Mouse (Mus musculus) midbrain, embryonic 14.5 days (tissue): Measurements from ENCODE around the gene Cnot10. TPM values are rescaled to one million over a fixed set of nuclear protein-coding genes. Genes with fewer than 3 reads are reported as not detected.
A peak's percentile ranks its signal among the peaks of the same experiment; 100 is the strongest.

Experiments
- ATAC-seq: fragments of 200-750 bp; cut with Nextera tagmentation; 2 replicates; pipeline ENCODE4 v1.8.0; 2017; ENCODE audit warnings: moderate number of reproducible peaks, moderate library complexity; ENCODE audit not compliant: low FRiP score, low TSS enrichment
- DNase-seq: peaks from one replicate; pipeline ENCODE4 v3.0.0-alpha.2; 2015
- H3K27ac ChIP-seq: fragments of 300-500 bp; sonication (generic); replicated peaks from 2 replicates; pipeline ENCODE4 v1.5.1; 2014; ENCODE audit warnings: mild to moderate bottlenecking, low read depth, low read length, moderate library complexity
- H3K27me3 ChIP-seq: fragments of 300-500 bp; sonication (generic); 2 replicates; pipeline ENCODE4 v1.6.1; 2014; ENCODE audit warnings: low read length, control low read depth, mixed read lengths; ENCODE audit not compliant: control insufficient read depth, insufficient read depth
- H3K36me3 ChIP-seq: fragments of 300-500 bp; sonication (generic); 2 replicates; pipeline ENCODE4 v1.6.1; 2014; ENCODE audit warnings: low read length, control low read depth; ENCODE audit not compliant: control insufficient read depth, insufficient read depth
- H3K4me1 ChIP-seq: fragments of 300-500 bp; sonication (generic); 2 replicates; pipeline ENCODE4 v1.6.1; 2014; ENCODE audit warnings: mild to moderate bottlenecking, antibody characterized with exemption, low read length, control low read depth; ENCODE audit not compliant: control insufficient read depth, insufficient read depth
- H3K4me2 ChIP-seq: fragments of 300-500 bp; sonication (generic); 2 replicates; pipeline ENCODE4 v1.6.1; 2014; ENCODE audit warnings: mild to moderate bottlenecking, low read length, moderate library complexity
- H3K4me3 ChIP-seq: fragments of 300-500 bp; sonication (generic); replicated peaks from 2 replicates; pipeline ENCODE4 v1.5.1; 2014; ENCODE audit warnings: low read depth, low read length
- H3K9ac ChIP-seq: fragments of 300-500 bp; sonication (generic); replicated peaks from 2 replicates; pipeline ENCODE4 v1.6.1; 2014; ENCODE audit warnings: mild to moderate bottlenecking, low read length, moderate library complexity
- H3K9me3 ChIP-seq: fragments of 300-500 bp; sonication (generic); 2 replicates; pipeline ENCODE4 v1.6.1; 2016; ENCODE audit warnings: low read length, control low read depth, mixed read lengths; ENCODE audit not compliant: control insufficient read depth
- WGBS: fragments of 180-500 bp; shearing (Covaris S2); extraction: QIAGEN DNeasy Blood & Tissue Kit; methylation state at CpG from one replicate; pipeline ENCODE4 v1.1.7; 2014; 5-methylcytosine and 5-hydroxymethylcytosine counted together
- polyA plus RNA-seq: library from polyadenylated mRNA; unstranded; fragments of >200 nt; fragmentation: Nextera tagmentation; extraction: Ambion mirVana; gene quantifications from 2 replicates; pipeline ENCODE4 v1.2.1, GENCODE M21; 2014

Cnot10 gene
- polyA plus RNA-seq, 1 experiment from 2014 or later = 56.7 TPM

DNA sequence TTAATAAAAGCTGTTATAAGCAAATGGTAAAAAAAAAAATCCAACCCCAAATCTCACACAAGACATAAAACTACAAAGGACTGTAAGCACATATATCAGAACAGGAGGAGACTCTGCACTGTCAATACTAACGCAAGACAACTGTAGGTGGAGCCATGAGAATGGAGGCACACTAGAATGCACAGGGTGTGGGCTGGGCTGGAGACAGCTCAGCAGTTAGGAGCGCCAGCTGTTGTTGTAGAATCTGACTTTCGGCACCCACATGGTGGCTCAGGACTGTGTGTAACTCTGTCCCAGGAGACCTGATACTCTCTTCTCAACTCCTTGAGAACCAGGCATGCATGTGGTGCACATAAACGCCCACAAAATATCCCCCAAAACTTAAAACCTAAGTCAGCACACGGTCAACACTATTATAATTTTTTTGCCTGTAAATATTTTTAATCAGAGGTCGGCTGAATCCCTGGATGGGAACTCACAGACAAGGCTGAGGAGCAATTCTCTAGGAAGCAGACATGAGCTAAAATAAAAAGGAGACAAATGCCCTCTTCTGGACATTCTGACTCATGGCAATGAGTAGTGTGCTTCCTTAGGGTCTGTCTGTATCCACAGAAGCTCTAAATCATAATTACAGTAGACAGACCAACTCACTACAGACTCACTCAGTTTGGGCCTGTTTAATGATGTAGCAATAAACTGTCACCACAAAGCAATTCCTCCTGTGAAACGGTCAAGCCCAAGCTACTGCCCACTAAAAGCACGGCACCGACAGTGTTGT is 25.6 kb downstream of the Cnot10 start:
- peak; percentile 28 for DNase-seq
- Histone ChIP-seq H3K9ac (no peak overlapping the region), H3K27me3 (no peaks in the 10 kb centered on the region), H3K4me3 (no peak overlapping the region), H3K4me2 (no peak overlapping the region), H3K27ac (no peak overlapping the region), H3K9me3 (no peaks in the 10 kb centered on the region), H3K36me3 (peaks cover 77% of the 10 kb centered on the region), H3K4me1 (no peaks in the 10 kb centered on the region)
- ATAC-seq = no peak
- 91% methylated on average over 9 of the region's 9 CpGs for WGBS

DNA sequence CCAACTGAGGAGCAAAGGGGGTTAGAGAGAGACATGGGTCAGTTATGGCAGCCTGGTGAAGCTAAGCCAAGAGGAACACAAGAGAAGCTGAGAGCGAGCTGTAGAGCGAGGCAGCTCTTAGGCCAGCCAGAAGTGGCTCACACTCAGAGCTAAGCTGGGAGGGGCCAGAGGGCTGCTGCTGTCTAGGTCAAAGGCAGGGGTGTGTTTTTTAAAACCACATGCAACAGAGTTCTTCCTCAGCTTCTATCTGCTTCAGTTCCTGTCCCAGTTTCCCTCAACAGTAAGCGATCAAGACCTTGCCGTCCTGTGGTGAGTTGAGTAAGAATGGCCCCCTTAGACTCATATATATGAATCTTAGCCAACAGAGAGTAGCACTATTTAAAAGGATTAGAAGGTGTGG is 27.0 kb downstream of the Cnot10 start:
- Histone ChIP-seq H3K4me3 (no peak overlapping the region), H3K27me3 (no peaks in the 10 kb centered on the region), H3K27ac (no peak overlapping the region), H3K9me3 (no peaks in the 10 kb centered on the region), H3K4me2 (no peak overlapping the region), H3K4me1 (no peaks in the 10 kb centered on the region), H3K36me3 (peaks cover 80% of the 10 kb centered on the region), H3K9ac (no peak overlapping the region)
- DNase-seq (no peak), ATAC-seq (no peak)
- WGBS = 99% methylated on average over 4 of the region's 4 CpGs

DNA sequence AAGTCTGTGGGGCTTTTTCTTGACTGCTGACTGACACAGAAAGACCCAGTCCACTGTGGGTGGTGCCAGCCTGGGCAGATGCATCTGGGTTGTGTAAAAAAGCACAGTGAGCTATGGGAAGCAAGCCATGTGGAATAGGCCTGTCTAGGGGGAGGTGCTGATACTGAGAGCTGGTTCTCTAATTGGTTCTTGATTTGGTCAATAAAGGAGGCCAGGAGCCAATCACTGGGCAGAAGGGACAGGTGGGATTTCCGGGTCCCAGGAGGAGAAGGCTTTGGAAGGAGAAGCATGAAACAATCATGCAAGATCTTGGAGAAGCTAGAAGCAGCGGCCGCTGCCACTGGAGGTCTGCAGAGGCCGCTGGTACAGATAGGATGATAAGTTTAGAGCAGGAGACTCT is 27.4 kb downstream of the Cnot10 start:
- peaks cover 80% of the 10 kb centered on the region for H3K36me3 ChIP-seq
- no peak for ATAC-seq
- H3K4me3 ChIP-seq = no peak overlapping the region
- no peak overlapping the region for H3K4me2 ChIP-seq
- no peak for DNase-seq
- no peak overlapping the region for H3K27ac ChIP-seq
- H3K9me3 ChIP-seq = no peaks in the 10 kb centered on the region
- no peaks in the 10 kb centered on the region for H3K27me3 ChIP-seq
- no peak overlapping the region for H3K9ac ChIP-seq
- no peaks in the 10 kb centered on the region for H3K4me1 ChIP-seq
- 90% methylated on average over 4 of the region's 4 CpGs for WGBS

DNA sequence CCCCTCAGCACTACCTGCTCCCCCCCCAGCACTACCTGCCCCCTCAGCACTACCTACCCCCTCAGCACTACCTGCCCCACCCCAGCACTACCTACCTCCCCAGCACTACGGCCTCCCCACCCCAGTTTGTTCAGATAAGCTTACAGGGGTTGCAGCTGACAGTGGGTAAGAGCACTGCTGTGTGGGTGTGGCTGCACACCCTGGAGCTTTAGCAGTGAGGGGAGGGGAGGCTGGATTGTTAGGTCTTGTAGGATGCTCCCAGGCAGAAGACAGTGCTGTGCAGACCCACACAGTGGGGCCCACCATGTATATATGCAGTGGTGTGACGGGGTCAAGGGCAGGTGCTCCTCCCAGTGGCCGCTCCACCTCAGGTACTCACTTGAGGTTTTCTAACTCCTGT is 29.7 kb downstream of the Cnot10 start:
- DNase-seq (no peak), ATAC-seq (no peak)
- H3K4me3 ChIP-seq = no peak overlapping the region
- H3K4me1 ChIP-seq = no peaks in the 10 kb centered on the region
- no peaks in the 10 kb centered on the region for H3K9me3 ChIP-seq
- no peak overlapping the region for H3K27ac ChIP-seq
- peaks cover 87% of the 10 kb centered on the region for H3K36me3 ChIP-seq
- H3K27me3 ChIP-seq = no peaks in the 10 kb centered on the region
- 100% methylated on average over 3 of the region's 3 CpGs for WGBS
- H3K4me2 ChIP-seq = no peak overlapping the region
- no peak overlapping the region for H3K9ac ChIP-seq

- no peak overlapping the region for H3K4me3 ChIP-seq
- H3K27me3 ChIP-seq = no peaks in the 10 kb centered on the region
- H3K9me3 ChIP-seq = no peaks in the 10 kb centered on the region
- 46% methylated on average over 12 of the region's 12 CpGs for whole genome bisulfite sequencing
- no peak overlapping the region for H3K27ac ChIP-seq
- no peak for ATAC-seq
- H3K4me2 ChIP-seq = no peak overlapping the region
- no peaks in the 10 kb centered on the region for H3K4me1 ChIP-seq
- peak; percentile 54 for DNase-seq
- peaks cover 53% of the 10 kb centered on the region for H3K36me3 ChIP-seq
- H3K9ac ChIP-seq = no peak overlapping the region
These were observed 36.0 kb downstream of the Cnot10 start for GRCm38 (mm10) chr9:114603876-114604540.

DNA sequence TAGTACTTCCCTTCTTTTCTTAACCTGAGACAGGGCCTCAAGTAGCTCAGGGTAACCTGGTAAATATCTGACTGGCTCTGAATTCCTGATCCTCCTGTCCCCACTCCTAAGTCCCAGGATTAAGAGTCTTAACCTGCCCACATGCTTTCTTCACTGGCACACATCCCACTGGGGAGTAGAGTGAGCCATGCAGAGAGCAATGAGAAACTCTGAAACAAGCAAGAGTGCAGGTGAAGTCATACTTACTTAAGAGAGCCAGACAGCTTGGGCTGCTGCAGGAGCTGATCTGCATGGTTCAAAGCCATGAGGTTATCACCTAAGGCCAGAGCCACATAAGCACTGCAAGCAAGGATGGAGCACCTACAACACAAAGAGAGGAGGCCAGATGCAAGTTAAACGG is 38.9 kb downstream of the Cnot10 start:
- Histone ChIP-seq H3K4me3 (no peak overlapping the region), H3K9me3 (no peaks in the 10 kb centered on the region), H3K27ac (no peak overlapping the region), H3K4me2 (no peak overlapping the region), H3K9ac (no peak overlapping the region), H3K4me1 (no peaks in the 10 kb centered on the region), H3K36me3 (peaks cover 48% of the 10 kb centered on the region), H3K27me3 (no peaks in the 10 kb centered on the region)
- ATAC-seq (no peak), DNase-seq (no peak)
- 63% methylated on average over 1 of the region's 1 CpGs for WGBS

GRCm38 (mm10) chr9:114585017-114585345 is 55.0 kb downstream of the Cnot10 start:
- Histone ChIP-seq H3K27ac (no peak overlapping the region), H3K4me3 (no peak overlapping the region), H3K9ac (no peak overlapping the region), H3K27me3 (no peaks in the 10 kb centered on the region), H3K4me2 (no peak overlapping the region), H3K9me3 (no peaks in the 10 kb centered on the region), H3K4me1 (peaks cover 6% of the 10 kb centered on the region), H3K36me3 (peaks cover 32% of the 10 kb centered on the region)
- no peak for ATAC-seq
- DNase-seq = peak; percentile 9
- WGBS = 46% methylated on average over 5 of the region's 5 CpGs

DNA sequence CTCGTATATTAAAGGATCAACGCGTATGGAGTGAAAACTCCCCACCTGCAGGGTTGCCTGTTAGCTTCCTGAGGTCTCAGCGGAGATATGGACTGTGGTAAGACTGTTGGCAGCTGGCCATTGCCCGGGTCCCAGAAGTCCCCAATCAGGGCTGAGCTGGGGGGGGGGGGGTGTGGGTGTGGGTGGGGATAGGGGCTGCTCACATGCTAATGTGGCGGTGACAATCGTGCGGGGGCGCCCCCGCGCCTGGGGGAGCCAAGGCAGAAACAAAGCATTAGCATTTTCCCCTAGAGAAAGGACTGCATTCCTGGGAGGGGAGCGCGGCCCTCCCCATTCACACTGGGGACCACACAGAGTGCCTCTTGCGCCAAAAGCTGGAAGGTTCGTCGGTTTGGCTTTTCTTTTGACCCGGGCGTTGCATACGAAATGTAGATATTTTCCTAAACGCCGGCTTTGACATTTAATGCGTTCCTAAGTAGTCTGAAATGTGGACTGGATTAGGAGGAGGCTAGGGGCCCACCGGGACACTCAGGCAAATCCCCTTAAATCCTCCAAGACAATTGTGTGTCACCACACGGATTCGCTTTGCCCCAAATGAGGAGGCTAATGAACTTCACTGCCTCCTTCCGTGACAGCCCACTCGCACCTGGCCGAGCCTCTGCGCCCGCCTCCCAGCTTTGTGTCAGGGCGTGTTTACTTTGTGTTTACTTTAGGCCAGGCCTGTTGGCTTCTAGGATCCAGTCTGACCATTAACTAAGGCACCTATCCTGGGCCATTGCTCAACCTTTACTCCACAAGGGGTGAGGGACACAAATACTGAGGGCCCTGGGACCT is 55.6 kb downstream of the Cnot10 start:
- Histone ChIP-seq H3K36me3 (peaks cover 27% of the 10 kb centered on the region), H3K4me1 (peaks cover 6% of the 10 kb centered on the region), H3K27me3 (no peaks in the 10 kb centered on the region), H3K9ac (no peak overlapping the region), H3K9me3 (no peaks in the 10 kb centered on the region), H3K27ac (0 out of 2 replicates have a peak overlapping the region, but pooled peaks have one; percentile 13), H3K4me3 (0 out of 2 replicates have a peak overlapping the region, but pooled peaks have one; percentile 23), H3K4me2 (peak overlapping the region; percentile 52)
- 1% methylated on average over 31 of the region's 31 CpGs for WGBS
- ATAC-seq (peak; percentile 79; the same call in 1 of the 2 replicates), DNase-seq (peak; percentile 71)
